Mouse (Mus musculus): ENCODE measurements around the gene Fam183b. TPM values are rescaled to one million over a fixed set of nuclear protein-coding genes. Genes with fewer than 3 reads are reported as not detected.
"Not testable (repeated sequence)": the region's sequence is repeated elsewhere in the genome, so short reads cannot be mapped to it uniquely, and the experiment has no call there.

Gene Fam183b
- total RNA-seq, 2 experiments from 2014 or later, result not detected

DNA sequence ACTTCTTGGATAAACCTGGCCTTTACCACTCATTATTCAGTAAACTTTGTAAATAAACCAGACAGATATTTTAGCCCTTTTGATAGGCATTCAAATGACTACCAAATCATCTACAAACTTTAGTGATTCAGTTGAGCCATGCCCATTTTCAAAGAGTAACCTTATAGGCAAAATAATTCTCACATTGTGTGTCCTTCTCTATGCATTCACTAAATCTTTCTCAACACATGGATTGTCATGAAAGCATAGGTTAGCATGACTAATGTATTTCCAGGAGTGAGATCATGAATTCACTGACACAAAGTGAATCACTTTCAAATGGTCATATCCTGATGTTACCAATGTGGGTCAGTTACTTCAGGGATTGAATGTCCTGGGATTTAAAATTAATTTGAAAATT, 28.9 kb downstream of the Fam183b start, which contains the start of gene Olfr315:
Gene Olfr315, plus strand, starts transcription at position 301 of the 400 bp plus-strand sequence.
- DNase-seq, result no peak

DNA sequence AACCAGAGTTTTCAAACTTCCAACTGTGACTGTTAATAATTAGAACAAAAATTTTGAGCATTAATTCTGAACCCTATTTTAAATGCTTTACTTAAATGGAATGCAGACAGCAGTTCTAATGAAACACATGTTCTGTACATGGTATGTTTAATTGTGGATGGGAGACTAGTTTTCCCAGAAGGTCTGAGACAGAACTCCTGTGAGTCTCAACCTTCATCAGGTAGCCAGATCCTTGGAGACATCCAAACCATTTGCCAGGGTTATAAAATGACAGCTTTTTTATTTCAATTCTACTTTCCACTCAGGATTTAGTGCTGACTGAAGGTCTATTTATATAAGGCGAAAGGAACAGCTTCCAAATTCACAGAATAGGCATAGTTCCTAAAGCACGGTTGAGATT, 49.3 kb downstream of the Fam183b start, which contains the start of gene Olfr316:
Gene Olfr316, plus strand, starts transcription at position 301 of the 400 bp plus-strand sequence.
- no peak for DNase-seq

- DNase-seq, result not testable (repeated sequence)
These were observed 50.7 kb downstream of the Fam183b start for GRCm38 (mm10) chr11:58751096-58751495.

Other genes with a start within 250 kb of the Fam183b start
- gene Olfr328, start 246.3 kb downstream of the Fam183b start, total RNA-seq (2021), result under 1 TPM in 1 of 2 experiments, not detected in 1; 0.10 TPM
- not detected for gene Olfr224, start 231.4 kb downstream of the Fam183b start, total RNA-seq (2021)
- not detected for gene Olfr325, start 224.2 kb downstream of the Fam183b start, total RNA-seq (2021)
- not detected for gene Olfr324, start 206.8 kb downstream of the Fam183b start, total RNA-seq (2021)
- gene 2210407C18Rik, start 185.9 kb downstream of the Fam183b start, total RNA-seq (2021), result 1 to 10 TPM; 2.7 to 4.9 TPM
- gene Olfr323, start 171.5 kb downstream of the Fam183b start, total RNA-seq (2021), result not detected
- gene Trim58, start 161.5 kb downstream of the Fam183b start, total RNA-seq (2021), result not detected
- gene Olfr322, start 143.2 kb downstream of the Fam183b start, total RNA-seq (2021), result not detected
- gene Olfr320, start 120.9 kb downstream of the Fam183b start, total RNA-seq (2021), result not detected
- not detected for gene Olfr319, start 102.8 kb downstream of the Fam183b start, total RNA-seq (2021)
- not detected for gene Olfr318, start 77.9 kb downstream of the Fam183b start, total RNA-seq (2021)
- not detected for gene Olfr317, start 62.7 kb downstream of the Fam183b start, total RNA-seq (2021)
- not detected for gene Olfr316, start 49.2 kb downstream of the Fam183b start, total RNA-seq (2021)
- gene Olfr315, start 28.8 kb downstream of the Fam183b start, total RNA-seq (2021), result not detected
- gene Olfr314, start 19.0 kb downstream of the Fam183b start, total RNA-seq (2021), result not detected
- gene Olfr313, start 13.0 kb upstream of the Fam183b start, total RNA-seq (2021), result not detected
- gene Olfr312, start 27.3 kb upstream of the Fam183b start, total RNA-seq (2021), result not detected
- gene Olfr311, start 37.3 kb upstream of the Fam183b start, total RNA-seq (2021), result not detected
- gene Gm12258, start 45.2 kb upstream of the Fam183b start, total RNA-seq (2021), result 1 to 10 TPM in 1 of 2 experiments, under 1 TPM in 1; 0.92 to 1.9 TPM
- gene 2810021J22Rik, start 65.3 kb upstream of the Fam183b start, total RNA-seq (2021), result 1 to 10 TPM; 1.6 to 2.3 TPM
- gene Zfp39, start 102.3 kb upstream of the Fam183b start, total RNA-seq (2021), result 1 to 10 TPM; 2.6 to 2.7 TPM
- gene Btnl10, start 115.9 kb upstream of the Fam183b start, total RNA-seq (2021), result not detected
- 100 to 1,000 TPM; 165 to 170 TPM for gene Rnf187, start 137.0 kb upstream of the Fam183b start, total RNA-seq (2021)
- gene Hist3h2ba, start 147.0 kb upstream of the Fam183b start, total RNA-seq (2021), result 1 to 10 TPM; 1.0 to 1.4 TPM
- gene Hist3h2a, start 152.7 kb upstream of the Fam183b start, total RNA-seq (2021), result 10 to 100 TPM; 13.9 to 17.4 TPM
- under 1 TPM in 1 of 2 experiments, not detected in 1; 0.12 TPM for gene Trim17, start 152.7 kb upstream of the Fam183b start, total RNA-seq (2021)
- gene Trim11, start 176.1 kb upstream of the Fam183b start, total RNA-seq (2021), result 10 to 100 TPM; 15.2 to 15.4 TPM

All from heart, adult 18-20 months (tissue).